Mouse (Mus musculus): Measurements from ENCODE around the gene Fcer1a. TPM values are rescaled to one million over a fixed set of nuclear protein-coding genes. Genes with fewer than 3 reads are reported as not detected.

Gene Fcer1a
- polyA plus RNA-seq, 1 experiment from 2014 or later, result not detected

- H3K36me3 ChIP-seq (ENCODE audit: control insufficient read depth, insufficient read depth, low read length), result no peaks in the 10 kb centered on the region
- WGBS, result 69% methylated on average over 3 of the region's 3 CpGs
These were observed 36.5 kb downstream of the Fcer1a start, which contains the start of gene Olfr1406 for GRCm38 (mm10) chr1:173190540-173190939. Olfr1406 (minus strand) TSS chr1:173190640.

GRCm38 (mm10) chr1:173174154-173174842 is 52.7 kb downstream of the Fcer1a start:
- no peaks in the 10 kb centered on the region for H3K9me3 ChIP-seq (ENCODE audit: control insufficient read depth, low read length)
- no peak overlapping the region for H3K4me2 ChIP-seq (ENCODE audit: low read depth)
- H3K27ac ChIP-seq (ENCODE audit: low read depth, low read length), result no peak overlapping the region
- no peak for DNase-seq (ENCODE audit: low spot score)
- no peaks in the 10 kb centered on the region for H3K36me3 ChIP-seq (ENCODE audit: control insufficient read depth, insufficient read depth, low read length)
- H3K27me3 ChIP-seq (ENCODE audit: control insufficient read depth, insufficient read depth, low read length), result no peaks in the 10 kb centered on the region
- H3K4me1 ChIP-seq (ENCODE audit: control insufficient read depth, insufficient read depth, low read length), result no peaks in the 10 kb centered on the region
- no peak overlapping the region for H3K9ac ChIP-seq (ENCODE audit: low read length)
- ATAC-seq (ENCODE audit: insufficient read depth, low FRiP score, low TSS enrichment), result no peak; the same call in 1 of the 2 replicates
- H3K4me3 ChIP-seq (ENCODE audit: low read depth, low read length), result no peak overlapping the region

More at GRCm38 (mm10) chr1:173190540-173190939, 36.5 kb downstream of the Fcer1a start, which contains the start of gene Olfr1406:
- ATAC-seq (ENCODE audit: insufficient read depth, low FRiP score, low TSS enrichment), result no peak
- no peak within 1 kb of the TSS for H3K4me3 ChIP-seq (ENCODE audit: low read depth, low read length)
- no peaks in the 10 kb centered on the region for H3K9me3 ChIP-seq (ENCODE audit: control insufficient read depth, low read length)
- H3K4me2 ChIP-seq (ENCODE audit: low read depth), result no peak within 1 kb of the TSS
- no peak within 1 kb of the TSS for H3K9ac ChIP-seq (ENCODE audit: low read length)
- H3K4me1 ChIP-seq (ENCODE audit: control insufficient read depth, insufficient read depth, low read length), result no peaks in the 10 kb centered on the region
- H3K27me3 ChIP-seq (ENCODE audit: control insufficient read depth, insufficient read depth, low read length), result no peaks in the 10 kb centered on the region
- no peak for DNase-seq (ENCODE audit: low spot score)
- H3K27ac ChIP-seq (ENCODE audit: low read depth, low read length), result no peak within 1 kb of the TSS

Other genes with a start within 250 kb of the Fcer1a start
- not detected in 2 replicates for gene Olfr1408, start 89.8 kb downstream of the Fcer1a start, polyA plus RNA-seq (2014; fragmentation: Nextera tagmentation; extraction: Ambion mirVana)
- gene Olfr1406, start 36.6 kb downstream of the Fcer1a start, polyA plus RNA-seq (2014; fragmentation: Nextera tagmentation; extraction: Ambion mirVana), result not detected in 2 replicates
- not detected in 2 replicates for gene Olfr218, start 29.4 kb downstream of the Fcer1a start, polyA plus RNA-seq (2014; fragmentation: Nextera tagmentation; extraction: Ambion mirVana)
- gene Olfr1404, start 14.8 kb downstream of the Fcer1a start, polyA plus RNA-seq (2014; fragmentation: Nextera tagmentation; extraction: Ambion mirVana), result not detected in 2 replicates
- gene Olfr418, start 38.8 kb upstream of the Fcer1a start, polyA plus RNA-seq (2014; fragmentation: Nextera tagmentation; extraction: Ambion mirVana), result not detected in 2 replicates
- gene Mptx2, start 50.6 kb upstream of the Fcer1a start, polyA plus RNA-seq (2014; fragmentation: Nextera tagmentation; extraction: Ambion mirVana), result not detected in 2 replicates
- gene Ackr1, start 106.5 kb upstream of the Fcer1a start, polyA plus RNA-seq (2014; fragmentation: Nextera tagmentation; extraction: Ambion mirVana), result 6.1 and 7.4 TPM in 2 replicates
- gene Aim2, start 123.7 kb upstream of the Fcer1a start, polyA plus RNA-seq (2014; fragmentation: Nextera tagmentation; extraction: Ambion mirVana), result 2.2 and 3.5 TPM in 2 replicates
- gene Cadm3, start 140.5 kb upstream of the Fcer1a start, polyA plus RNA-seq (2014; fragmentation: Nextera tagmentation; extraction: Ambion mirVana), result 40.1 and 42.4 TPM in 2 replicates